ENCODE assay signal across 9 mouse cellular contexts in the genomic region with DNA sequence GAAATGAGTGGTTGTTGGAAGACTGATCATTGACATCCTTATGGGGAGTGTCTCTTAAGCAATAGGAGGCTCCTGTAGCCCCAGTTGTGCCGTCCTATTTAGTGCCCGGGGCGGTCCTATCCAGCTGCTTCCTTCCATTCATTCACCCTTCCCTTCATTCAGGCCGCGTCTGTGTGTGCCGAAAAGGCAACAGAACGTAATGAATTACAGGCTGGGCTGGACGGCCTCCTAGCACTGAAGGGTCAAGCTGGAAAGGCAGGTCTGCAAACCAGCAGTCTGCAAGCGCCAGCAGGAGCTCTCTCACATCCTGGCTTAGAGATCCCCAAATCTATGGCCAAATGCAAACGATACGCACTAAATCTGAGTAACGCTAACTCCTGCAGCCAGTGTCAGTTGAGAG. TPM values are rescaled to one million over a fixed set of nuclear protein-coding genes. Genes with fewer than 3 reads are reported as not detected.
DNase-seq lines count a peak whose midpoint lies in the region; ATAC-seq and TF ChIP-seq lines count a peak whose summit lies in the region.
"Had no signal": no experiment of that assay in that cellular context is flagged by ENCODE, and none has a peak within 500 bp of the region (broad histone marks: within the 10 kb centered on the region; RNA-seq: fewer than 3 reads in every experiment).

No protein-coding gene starts in this region.

- TF ChIP-seq EP300 in ES-Bruce4 (IDR thresholded peaks at IDR 0.05; ENCODE audit: insufficient read depth, low read depth, low read length) = peak; percentile 62; the same call in 1 of the 2 replicates

- 2% methylated on average over 12 of the region's 12 CpGs for WGBS in embryonic facial prominence, embryonic 13.5 days
- 6% methylated on average over 12 of the region's 12 CpGs for WGBS in kidney, postnatal 0 days
- 3% methylated on average over 12 of the region's 12 CpGs for WGBS in midbrain, embryonic 16.5 days

- H3K4me3 ChIP-seq in ES-Bruce4 (ENCODE audit: low read depth, low read length) = peak overlapping the region; percentile 16
- H3K4me3 ChIP-seq in embryonic facial prominence, embryonic 13.5 days = peak overlapping the region; percentile 51
- H3K4me3 ChIP-seq in kidney, postnatal 0 days (replicated peaks; ENCODE audit: low read depth, low read length) = no peak overlapping the region
- H3K4me3 ChIP-seq in midbrain, embryonic 16.5 days (ENCODE audit: low read depth, low read length) = peak overlapping the region; percentile 49
- H3K4me3 ChIP-seq: liver, embryonic 15.5 days had no signal

- peak; percentile 31 for ATAC-seq in frontal cortex, adult (ENCODE audit: low TSS enrichment)
- no peak for ATAC-seq in embryonic facial prominence, embryonic 13.5 days (ENCODE audit: insufficient number of reproducible peaks, insufficient read depth, low FRiP score, low TSS enrichment, low read depth)
- no peak for ATAC-seq in kidney, postnatal 0 days (replicated peaks; ENCODE audit: low FRiP score, low read depth)
- ATAC-seq in midbrain, embryonic 16.5 days = peak; percentile 33; the same call in 1 of the 2 replicates
- ATAC-seq in erythroblast, adult 5-6 weeks (replicated peaks; ENCODE audit: low FRiP score, poor library complexity, severe bottlenecking) = no peak

- DNase-seq in frontal cortex, adult 2 months (ENCODE audit: extremely low spot score in 1 of 2, low spot score in 1 of 2) = no peak
- peak; percentile 72 for DNase-seq in kidney, postnatal 0 days (ENCODE audit: low spot score)
- DNase-seq in adrenal gland, postnatal 25 days = no peak

- peaks cover 11% of the 10 kb centered on the region for H3K9me3 ChIP-seq in ES-Bruce4 (replicated peaks; ENCODE audit: control insufficient read depth, insufficient read depth, low read length, poor library complexity, severe bottlenecking)
- no peaks in the 10 kb centered on the region for H3K9me3 ChIP-seq in embryonic facial prominence, embryonic 13.5 days
- H3K9me3 ChIP-seq in kidney, postnatal 0 days (replicated peaks; ENCODE audit: low read length) = no peaks in the 10 kb centered on the region
- no peaks in the 10 kb centered on the region for H3K9me3 ChIP-seq in midbrain, embryonic 16.5 days (replicated peaks; ENCODE audit: control insufficient read depth, low read length, poor library complexity, severe bottlenecking)
- H3K9me3 ChIP-seq: liver, embryonic 15.5 days had no signal

- H3K4me1 ChIP-seq in ES-Bruce4 (ENCODE audit: control insufficient read depth, insufficient read depth, low read length) = no peaks in the 10 kb centered on the region
- peaks cover 32% of the 10 kb centered on the region for H3K4me1 ChIP-seq in embryonic facial prominence, embryonic 13.5 days
- H3K4me1 ChIP-seq in kidney, postnatal 0 days (replicated peaks; ENCODE audit: insufficient read depth, low read length) = peaks cover 6% of the 10 kb centered on the region; the same call in 1 of the 2 replicates
- peaks cover 18% of the 10 kb centered on the region; the same call in 1 of the 2 replicates for H3K4me1 ChIP-seq in midbrain, embryonic 16.5 days (ENCODE audit: control insufficient read depth, insufficient read depth, low read length)
- H3K4me1 ChIP-seq: liver, embryonic 15.5 days had no signal

- no peak for TF ChIP-seq POLR2A in ES-Bruce4 (IDR thresholded peaks at IDR 0.05; ENCODE audit: insufficient read depth, low read length)

- no peaks in the 10 kb centered on the region for H3K36me3 ChIP-seq in ES-Bruce4 (ENCODE audit: control insufficient read depth, insufficient read depth, low read length, poor library complexity, severe bottlenecking)
- no peaks in the 10 kb centered on the region for H3K36me3 ChIP-seq in embryonic facial prominence, embryonic 13.5 days
- H3K36me3 ChIP-seq in kidney, postnatal 0 days (ENCODE audit: insufficient read depth, low read length) = no peaks in the 10 kb centered on the region
- H3K36me3 ChIP-seq in midbrain, embryonic 16.5 days (ENCODE audit: control insufficient read depth, insufficient read depth, low read length) = no peaks in the 10 kb centered on the region
- H3K36me3 ChIP-seq: liver, embryonic 15.5 days had no signal

- H3K9ac ChIP-seq in ES-Bruce4 (ENCODE audit: low read depth, poor library complexity, severe bottlenecking) = no peak overlapping the region
- peak overlapping the region; percentile 59 for H3K9ac ChIP-seq in embryonic facial prominence, embryonic 13.5 days
- no peak overlapping the region for H3K9ac ChIP-seq in kidney, postnatal 0 days (ENCODE audit: low read depth, low read length)
- peak overlapping the region; percentile 79 for H3K9ac ChIP-seq in midbrain, embryonic 16.5 days (ENCODE audit: low read depth, low read length)
- H3K9ac ChIP-seq: liver, embryonic 15.5 days had no signal

- peak overlapping the region; percentile 73 for H3K4me2 ChIP-seq in embryonic facial prominence, embryonic 13.5 days
- no peak overlapping the region for H3K4me2 ChIP-seq in kidney, postnatal 0 days (ENCODE audit: low read length)
- peak overlapping the region; percentile 69 for H3K4me2 ChIP-seq in midbrain, embryonic 16.5 days (ENCODE audit: low read length)
- H3K4me2 ChIP-seq: liver, embryonic 15.5 days had no signal

- no peaks in the 10 kb centered on the region for H3K27me3 ChIP-seq in ES-Bruce4 (ENCODE audit: control insufficient read depth, insufficient read depth, low read length, poor library complexity, severe bottlenecking)
- H3K27me3 ChIP-seq in embryonic facial prominence, embryonic 13.5 days = no peaks in the 10 kb centered on the region
- no peaks in the 10 kb centered on the region for H3K27me3 ChIP-seq in kidney, postnatal 0 days (ENCODE audit: insufficient read depth, low read length)
- no peaks in the 10 kb centered on the region for H3K27me3 ChIP-seq in midbrain, embryonic 16.5 days (ENCODE audit: control insufficient read depth, insufficient read depth, low read depth, low read length)

- TF ChIP-seq CTCF in ES-Bruce4 (IDR thresholded peaks at IDR 0.05; ENCODE audit: low read depth, low read length) = no peak
- no peak for TF ChIP-seq CTCF in kidney, postnatal 0 days (IDR thresholded peaks at IDR 0.05; ENCODE audit: low read depth)

- H3K27ac ChIP-seq in ES-Bruce4 (ENCODE audit: insufficient read depth, low read length) = peak overlapping the region; percentile 57; the same call in 1 of the 2 replicates
- H3K27ac ChIP-seq in embryonic facial prominence, embryonic 13.5 days = peak overlapping the region; percentile 66
- no peak overlapping the region for H3K27ac ChIP-seq in kidney, postnatal 0 days
- peak overlapping the region; percentile 95 for H3K27ac ChIP-seq in midbrain, embryonic 16.5 days (ENCODE audit: low read length)
- H3K27ac ChIP-seq: liver, embryonic 15.5 days had no signal

RNA-seq across cellular contexts. Expression of a gene that starts 1.6 kb away (rescaled TPM):
- 42.8 and 50.9 TPM in 2 replicates for polyA plus RNA-seq in frontal cortex, adult 2 months (2012; rRNA removed)
- 349 and 386 TPM in 2 replicates for polyA plus RNA-seq in ES-Bruce4 (2011; ENCODE audit: insufficient read depth, insufficient read length, low read depth, missing spikeins)
- polyA plus RNA-seq in embryonic facial prominence, embryonic 13.5 days (2015; fragmentation: Nextera tagmentation; extraction: Ambion mirVana) = 48.9 and 51.9 TPM in 2 replicates
- 142 and 150 TPM in 2 replicates for polyA plus RNA-seq in kidney, postnatal 0 days (2015; fragmentation: Nextera tagmentation; extraction: Ambion mirVana)
- 47.9 and 53.4 TPM in 2 replicates for polyA plus RNA-seq in midbrain, embryonic 16.5 days (2015; fragmentation: Nextera tagmentation; extraction: Ambion mirVana)
- total RNA-seq in erythroblast, adult 5-6 weeks (2015; ENCODE audit: low replicate concordance) = 2.1 and 6.9 TPM in 2 replicates
- 5.3 and 7.2 TPM in 2 replicates for total RNA-seq in erythroblast, adult 5-6 weeks (2017; ENCODE audit: low replicate concordance)
- 108 and 120 TPM in 2 replicates for total RNA-seq in adrenal gland, postnatal 25 days (2021)

Comparison
In these comparisons a context has a peak if more than half of its experiments do, and no peak if none do; other contexts are left out.
1. ATAC-seq: peak in frontal cortex, adult (single experiment) and midbrain, embryonic 16.5 days (single experiment); none in embryonic facial prominence, embryonic 13.5 days (single experiment), kidney, postnatal 0 days (single experiment) and erythroblast, adult 5-6 weeks (single experiment).
2. H3K9ac ChIP-seq: peak in embryonic facial prominence, embryonic 13.5 days (single experiment) and midbrain, embryonic 16.5 days (single experiment); none in ES-Bruce4 (single experiment) and kidney, postnatal 0 days (single experiment).